Comparison of ENCODE assay signal across 9 mouse cellular contexts in the genomic region with DNA sequence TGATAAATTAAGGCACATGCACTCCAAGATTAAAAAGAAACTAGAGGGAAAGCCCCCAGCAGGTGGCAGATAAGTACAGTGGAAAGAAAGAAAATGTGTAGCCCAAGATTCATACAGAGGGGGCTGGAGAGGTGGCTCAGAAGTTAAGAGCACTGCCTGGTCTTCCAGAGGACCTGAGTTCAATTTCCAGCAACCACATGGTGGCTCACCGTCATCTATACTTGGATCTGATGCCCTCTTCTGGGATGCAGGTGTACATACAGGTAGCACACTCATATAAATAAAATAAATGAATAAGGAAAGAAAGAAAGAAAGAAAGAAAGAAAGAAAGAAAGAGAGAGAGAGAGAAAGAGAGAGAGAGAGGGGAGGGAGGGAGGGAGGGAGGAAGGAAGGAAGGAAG.
A peak's percentile ranks its signal among the peaks of the same experiment; 100 is the strongest.
DNase-seq lines count a peak whose midpoint lies in the region; ATAC-seq lines count a peak whose summit lies in the region.
"Had no signal": no experiment of that assay in that cellular context is flagged by ENCODE, and none has a peak within 500 bp of the region (broad histone marks: within the 10 kb centered on the region; RNA-seq: fewer than 3 reads in every experiment).

No protein-coding gene starts in this region.

- peak; percentile 13 for DNase-seq in kidney, adult 9 months
- DNase-seq in kidney, postnatal 14 days: no peak
- DNase-seq in 3T3-L1 (ENCODE audit: low read depth, low spot score) (peak; percentile 20), ZHBTc4 (ENCODE audit: low read depth, low spot score) (peak; percentile 41)
- peak; percentile 53 for DNase-seq in CD4-positive, CD25-positive, alpha-beta regulatory T cell, adult 2 months (ENCODE audit: low read depth, low spot score)
- DNase-seq in cerebellum, postnatal 36 days: no peak
- no peak for DNase-seq in right cerebral cortex, postnatal 10 days (ENCODE audit: low spot score in 2 of 2)
- DNase-seq: cerebellum, adult 11 months had no signal

- ATAC-seq in cerebellum, adult (ENCODE audit: insufficient number of reproducible peaks, low FRiP score, low TSS enrichment): no peak

Comparison
In these comparisons a context has a peak if more than half of its experiments do, and no peak if none do; other contexts are left out.
1. DNase-seq: peak in kidney, adult 9 months (single experiment), 3T3-L1 (single experiment), CD4-positive, CD25-positive, alpha-beta regulatory T cell, adult 2 months (single experiment) and ZHBTc4 (single experiment); none in kidney, postnatal 14 days (single experiment), cerebellum, postnatal 36 days (0 of 2) and right cerebral cortex, postnatal 10 days (0 of 2).